Mouse (Mus musculus) kidney, embryonic 14.5 days (tissue): Measurements from ENCODE around the gene Lrrfip1. TPM values are rescaled to one million over a fixed set of nuclear protein-coding genes. Genes with fewer than 3 reads are reported as not detected.

Experiments
- ATAC-seq: fragments of 200-750 bp; cut with Nextera tagmentation; 2 replicates; pipeline ENCODE4 v1.8.0; 2017; ENCODE audit warnings: moderate number of reproducible peaks, mild to moderate bottlenecking, moderate TSS enrichment, moderate library complexity; ENCODE audit not compliant: low FRiP score, low TSS enrichment
- H3K27ac ChIP-seq: fragments of 300-500 bp; sonication (generic); 2 replicates; pipeline ENCODE4 v1.5.1; 2014; ENCODE audit warnings: low read depth, mild to moderate bottlenecking, low read length, moderate library complexity, mixed read lengths
- H3K27me3 ChIP-seq: fragments of 300-500 bp; sonication (generic); 2 replicates; pipeline ENCODE4 v1.6.1; 2014; ENCODE audit warnings: mild to moderate bottlenecking, low read length; ENCODE audit not compliant: control insufficient read depth, insufficient read depth
- H3K36me3 ChIP-seq: fragments of 300-500 bp; sonication (generic); 2 replicates; pipeline ENCODE4 v1.6.1; 2014; ENCODE audit warnings: low read length, mixed read lengths; ENCODE audit not compliant: control insufficient read depth, insufficient read depth
- H3K4me1 ChIP-seq: fragments of 300-500 bp; sonication (generic); 2 replicates; pipeline ENCODE4 v1.6.1; 2014; ENCODE audit warnings: low read length, mixed read lengths; ENCODE audit not compliant: control insufficient read depth, insufficient read depth
- H3K4me2 ChIP-seq: fragments of 300-500 bp; sonication (generic); replicated peaks from 2 replicates; pipeline ENCODE4 v1.6.1; 2014; ENCODE audit warnings: low read depth, mild to moderate bottlenecking, low read length
- H3K4me3 ChIP-seq: fragments of 300-500 bp; sonication (generic); 2 replicates; pipeline ENCODE4 v1.5.1; 2014; ENCODE audit warnings: mild to moderate bottlenecking, low read length
- H3K9ac ChIP-seq: fragments of 300-500 bp; sonication (generic); 2 replicates; pipeline ENCODE4 v1.6.1; 2014; ENCODE audit warnings: low read depth, mild to moderate bottlenecking, low read length, moderate library complexity
- H3K9me3 ChIP-seq: fragments of 300-500 bp; sonication (generic); 2 replicates; pipeline ENCODE4 v1.6.1; 2016; ENCODE audit warnings: low read length; ENCODE audit not compliant: control insufficient read depth
- WGBS: fragments of 180-500 bp; shearing (Covaris S2); extraction: QIAGEN DNeasy Blood & Tissue Kit; methylation state at CpG from one replicate; pipeline ENCODE4 v1.1.7; 2014; 5-methylcytosine and 5-hydroxymethylcytosine counted together
- polyA plus RNA-seq: library from polyadenylated mRNA; unstranded; fragments of >200 nt; fragmentation: Nextera tagmentation; extraction: Ambion mirVana; gene quantifications from 2 replicates; pipeline ENCODE4 v1.2.1, GENCODE M21; 2014

Lrrfip1 gene
- polyA plus RNA-seq, 1 experiment from 2014 or later, result 33.6 TPM

DNA sequence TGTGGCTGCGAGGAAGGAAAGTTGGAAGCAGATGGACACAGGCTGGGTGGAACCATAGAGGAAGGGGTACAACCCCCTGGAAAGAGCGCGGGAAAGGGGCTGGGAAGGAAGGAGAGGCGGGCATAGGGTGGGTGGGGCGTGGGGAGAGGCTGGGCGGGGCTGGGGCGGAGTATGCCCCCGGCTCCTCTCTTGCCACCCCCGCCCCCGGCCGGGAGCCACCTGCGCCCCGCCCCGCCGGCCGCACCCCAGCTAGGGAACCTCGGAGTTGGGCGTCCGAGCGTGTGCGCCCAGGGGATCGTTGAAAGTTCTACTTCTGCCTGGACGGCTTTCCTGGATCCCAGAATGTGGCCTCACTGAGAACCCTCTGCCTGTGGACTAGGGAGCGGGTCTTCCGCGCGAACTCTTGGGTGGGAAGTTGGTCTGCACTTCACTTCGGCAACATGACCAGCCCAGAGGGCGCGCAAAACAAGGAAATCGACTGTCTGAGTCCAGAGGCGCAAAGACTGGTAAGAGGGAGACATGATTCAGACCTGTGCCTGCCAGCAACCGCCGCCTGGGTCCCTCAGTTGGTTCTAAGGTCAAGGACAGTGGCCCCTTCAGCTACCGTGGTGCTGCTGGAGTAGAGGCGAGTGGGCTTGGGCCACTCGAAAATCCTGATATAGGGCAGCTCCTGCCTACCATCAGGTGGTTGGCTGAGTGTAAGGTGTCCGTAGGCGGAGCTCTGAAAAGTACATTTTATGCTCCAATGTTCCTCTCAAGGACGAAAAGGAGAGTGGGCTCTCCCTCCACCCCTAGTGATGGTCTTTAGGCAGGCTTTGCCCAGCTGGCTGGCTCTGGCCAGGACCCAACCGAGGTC is 54.9 kb downstream of the Lrrfip1 start:
- peak; percentile 76 for ATAC-seq
- H3K9ac ChIP-seq, result peak overlapping the region; percentile 63

DNA sequence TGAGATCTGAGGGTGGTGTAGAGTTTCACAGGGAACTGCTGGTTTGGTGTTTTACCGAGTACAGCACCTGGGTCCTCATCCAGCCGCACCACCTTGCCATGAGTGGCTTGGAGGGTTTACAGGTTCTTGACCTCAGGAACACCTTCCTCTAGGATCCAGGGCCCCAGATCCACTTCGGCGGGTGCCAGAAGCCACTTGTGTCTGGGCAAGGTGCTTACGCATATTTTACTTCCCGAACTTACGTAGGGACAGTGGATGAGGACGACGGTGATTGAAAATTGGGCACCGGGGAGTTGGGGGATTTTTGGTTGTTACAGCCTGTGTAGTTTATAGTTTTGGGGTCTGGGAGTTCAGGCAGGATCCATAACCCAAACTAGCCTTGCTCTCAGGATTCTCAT is 55.5 kb downstream of the Lrrfip1 start:
- ATAC-seq, result no peak
- H3K36me3 ChIP-seq, result no peaks in the 10 kb centered on the region
- peak overlapping the region; percentile 63; the same call in 1 of the 2 replicates for H3K9ac ChIP-seq
- peak overlapping the region; percentile 53 for H3K4me3 ChIP-seq
- H3K4me2 ChIP-seq, result peak overlapping the region; percentile 92
- peaks cover 24% of the 10 kb centered on the region for H3K4me1 ChIP-seq
- 37% methylated on average over 10 of the region's 10 CpGs for WGBS
- H3K27ac ChIP-seq, result peak overlapping the region; percentile 72; the same call in 1 of the 2 replicates
- H3K9me3 ChIP-seq, result no peaks in the 10 kb centered on the region
- no peaks in the 10 kb centered on the region for H3K27me3 ChIP-seq

More for the DNA sequence above, 54.9 kb downstream of the Lrrfip1 start:
- WGBS, result under 1% methylated on average over 30 of the region's 41 CpGs
- Histone ChIP-seq H3K27me3 (no peaks in the 10 kb centered on the region), H3K4me2 (peak overlapping the region; percentile 92), H3K9me3 (no peaks in the 10 kb centered on the region), H3K4me3 (peak overlapping the region; percentile 53), H3K36me3 (no peaks in the 10 kb centered on the region), H3K4me1 (peaks cover 24% of the 10 kb centered on the region), H3K27ac (peak overlapping the region; percentile 72)

DNA sequence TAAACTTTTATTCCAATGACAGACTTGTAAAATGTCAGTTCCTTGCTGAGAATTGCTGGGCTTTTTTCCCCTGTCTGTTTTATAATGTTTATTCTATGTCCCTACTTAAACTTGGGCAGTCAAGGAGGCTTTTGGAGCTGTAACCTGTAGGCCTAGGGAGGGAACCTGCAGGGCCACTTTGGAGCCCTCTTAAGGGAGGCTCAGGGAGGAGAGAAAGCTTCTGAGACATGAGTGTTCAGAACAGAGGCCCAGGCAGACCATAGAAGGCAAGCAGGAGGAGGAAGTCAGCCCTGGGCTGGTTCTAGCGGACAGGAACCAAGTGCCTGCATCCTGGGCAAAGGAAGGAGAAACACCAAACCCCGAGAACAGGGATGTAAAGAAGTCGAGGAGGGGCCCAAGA is 56.3 kb downstream of the Lrrfip1 start:
- Histone ChIP-seq H3K4me3 (peak overlapping the region; percentile 53; the same call in 1 of the 2 replicates), H3K27ac (0 out of 2 replicates have a peak overlapping the region, but pooled peaks have one; percentile 42), H3K4me2 (peak overlapping the region; percentile 92), H3K27me3 (no peaks in the 10 kb centered on the region), H3K36me3 (no peaks in the 10 kb centered on the region), H3K9ac (no peak overlapping the region; the same call in 1 of the 2 replicates), H3K9me3 (no peaks in the 10 kb centered on the region), H3K4me1 (peaks cover 28% of the 10 kb centered on the region)
- WGBS, result 54% methylated on average over 3 of the region's 3 CpGs
- ATAC-seq, result no peak

- Histone ChIP-seq H3K4me1 (peaks cover 31% of the 10 kb centered on the region), H3K27ac (no peak overlapping the region; the same call in 1 of the 2 replicates), H3K9me3 (no peaks in the 10 kb centered on the region), H3K36me3 (no peaks in the 10 kb centered on the region), H3K27me3 (no peaks in the 10 kb centered on the region), H3K4me3 (no peak overlapping the region), H3K4me2 (no peak overlapping the region), H3K9ac (no peak overlapping the region)
- no peak for ATAC-seq
- WGBS, result 66% methylated on average over 9 of the region's 9 CpGs
Measured at GRCm38 (mm10) chr1:91055744-91056143, 57.2 kb downstream of the Lrrfip1 start.

DNA sequence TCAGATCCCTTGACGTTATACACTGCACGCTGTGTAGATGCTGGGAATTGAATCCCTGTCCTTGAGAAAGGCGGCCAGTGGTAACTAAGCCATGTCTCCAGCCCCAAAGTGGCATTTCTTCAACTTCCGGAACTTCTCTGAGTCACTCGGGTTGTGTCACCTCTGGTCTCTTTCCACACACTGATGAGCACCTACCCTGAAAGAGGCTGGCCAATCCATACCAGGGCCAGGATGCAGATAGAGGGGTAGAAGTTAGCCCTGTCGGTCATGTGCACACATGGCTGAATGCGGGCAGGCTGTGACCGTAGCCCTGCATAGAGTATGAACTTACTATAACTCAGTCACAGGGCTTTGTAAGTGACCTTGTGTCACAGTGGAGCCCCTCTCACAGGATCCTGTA is 57.9 kb downstream of the Lrrfip1 start:
- 84% methylated on average over 8 of the region's 8 CpGs for WGBS
- H3K36me3 ChIP-seq, result no peaks in the 10 kb centered on the region
- no peak for ATAC-seq
- no peak overlapping the region for H3K9ac ChIP-seq
- no peak overlapping the region for H3K27ac ChIP-seq
- H3K4me1 ChIP-seq, result peaks cover 33% of the 10 kb centered on the region
- no peaks in the 10 kb centered on the region for H3K27me3 ChIP-seq
- no peaks in the 10 kb centered on the region for H3K9me3 ChIP-seq
- no peak overlapping the region; the same call in 1 of the 2 replicates for H3K4me3 ChIP-seq
- H3K4me2 ChIP-seq, result no peak overlapping the region

- Histone ChIP-seq H3K4me3 (no peak overlapping the region), H3K4me2 (no peak overlapping the region), H3K27me3 (no peaks in the 10 kb centered on the region), H3K36me3 (no peaks in the 10 kb centered on the region), H3K27ac (no peak overlapping the region), H3K4me1 (peaks cover 37% of the 10 kb centered on the region), H3K9me3 (no peaks in the 10 kb centered on the region), H3K9ac (no peak overlapping the region)
- ATAC-seq, result no peak
- 72% methylated on average over 18 of the region's 18 CpGs for WGBS
Measured at GRCm38 (mm10) chr1:91057311-91058245, 59.0 kb downstream of the Lrrfip1 start.

GRCm38 (mm10) chr1:91058251-91058650 is 59.7 kb downstream of the Lrrfip1 start:
- H3K27me3 ChIP-seq, result no peaks in the 10 kb centered on the region
- 67% methylated on average over 6 of the region's 6 CpGs for WGBS
- peaks cover 37% of the 10 kb centered on the region for H3K4me1 ChIP-seq
- no peak overlapping the region for H3K4me2 ChIP-seq
- H3K36me3 ChIP-seq, result no peaks in the 10 kb centered on the region
- no peak overlapping the region for H3K27ac ChIP-seq
- no peaks in the 10 kb centered on the region for H3K9me3 ChIP-seq
- ATAC-seq, result no peak
- H3K4me3 ChIP-seq, result no peak overlapping the region
- no peak overlapping the region for H3K9ac ChIP-seq

DNA sequence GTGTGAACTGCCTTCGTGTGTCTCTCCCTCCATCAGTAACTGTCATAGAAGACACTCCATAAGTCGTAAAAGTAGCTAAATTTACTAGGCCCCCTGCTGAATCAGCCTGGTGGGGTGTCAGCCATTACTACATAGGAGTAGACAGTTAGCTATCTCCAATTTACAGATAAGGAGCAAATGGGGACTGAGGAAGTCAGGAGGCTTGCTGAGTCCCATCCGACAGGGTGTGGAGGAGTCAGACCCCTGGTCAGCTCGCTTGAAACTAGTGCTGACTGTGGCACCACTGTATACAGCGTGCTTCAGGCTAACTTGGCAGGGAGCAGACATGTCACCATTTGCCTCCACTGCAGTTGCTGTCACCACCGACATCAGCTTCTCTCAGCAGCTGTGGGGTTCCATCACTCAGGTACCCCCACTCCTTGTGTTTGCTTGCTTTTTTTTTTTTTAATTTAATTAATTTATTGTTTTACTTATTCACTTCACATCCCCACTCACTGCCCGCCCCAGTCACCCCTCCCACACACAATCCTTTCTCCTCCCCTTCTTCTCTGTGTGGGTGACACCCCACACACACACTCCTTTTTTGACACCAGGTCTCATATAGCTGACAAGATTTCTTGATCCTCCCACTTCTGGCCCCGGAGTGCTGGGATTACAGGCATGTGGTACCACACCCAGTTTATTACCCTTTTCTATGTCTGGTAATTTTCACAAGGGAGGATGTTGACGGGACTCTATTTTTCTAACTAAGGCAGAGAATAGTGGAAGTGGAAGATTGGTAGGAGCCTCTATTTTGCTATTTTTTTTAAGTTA is 61.5 kb downstream of the Lrrfip1 start:
- H3K9ac ChIP-seq, result no peak overlapping the region
- no peak overlapping the region for H3K27ac ChIP-seq
- 29% methylated on average over 9 of the region's 9 CpGs for WGBS
- peaks cover 36% of the 10 kb centered on the region for H3K4me1 ChIP-seq
- no peak for ATAC-seq
- H3K36me3 ChIP-seq, result no peaks in the 10 kb centered on the region
- no peaks in the 10 kb centered on the region for H3K27me3 ChIP-seq
- no peak overlapping the region for H3K4me3 ChIP-seq
- H3K9me3 ChIP-seq, result no peaks in the 10 kb centered on the region
- no peak overlapping the region for H3K4me2 ChIP-seq
